Mouse (Mus musculus) MEL (cell line): ENCODE measurements around the gene Hist1h2ac. TPM values are rescaled to one million over a fixed set of nuclear protein-coding genes. Genes with fewer than 3 reads are reported as not detected.
"Not testable (repeated sequence)": the region's sequence is repeated elsewhere in the genome, so short reads cannot be mapped to it uniquely, and the experiment has no call there.

Experiments used
- DNase-seq: peaks from one replicate; pipeline ENCODE4 v3.0.0; 2011; ENCODE audit warnings: low read depth, low spot score
- H3K27ac ChIP-seq: 2 replicates; pipeline ENCODE4 v1.5.1; 2012; ENCODE audit warnings: low read depth, mild to moderate bottlenecking, control low read depth, low read length, moderate library complexity; ENCODE audit not compliant: control insufficient read depth
- H3K27me3 ChIP-seq, 2 experiments: fragments of 150-350 bp in 1 of 2; sonication (generic) in 1 of 2; 2 replicates each; pipeline ENCODE4 v1.6.1; 2012; ENCODE audit warnings: low read length in 2 of 2, mild to moderate bottlenecking in 2 of 2, improper control_type of control experiment in 1 of 2, moderate library complexity in 1 of 2; ENCODE audit not compliant: insufficient read depth in 2 of 2, control insufficient read depth in 1 of 2
- H3K36me3 ChIP-seq, 2 experiments: 2 replicates each; pipeline ENCODE4 v1.6.1; 2012 to 2014; ENCODE audit warnings: low read length in 2 of 2, improper control_type of control experiment in 1 of 2, inconsistent platforms in 1 of 2, mild to moderate bottlenecking in 1 of 2; ENCODE audit not compliant: insufficient read depth in 2 of 2, control insufficient read depth in 1 of 2
- H3K4me1 ChIP-seq, 2 experiments: fragments of 150-350 bp in 1 of 2; sonication (generic) in 1 of 2; 2 replicates each; pipeline ENCODE4 v1.6.1; 2012; ENCODE audit warnings: low read length in 2 of 2, improper control_type of control experiment in 1 of 2, mild to moderate bottlenecking in 1 of 2; ENCODE audit not compliant: insufficient read depth in 2 of 2, control insufficient read depth in 1 of 2
- H3K4me3 ChIP-seq, 2 experiments: fragments of 150-350 bp in 1 of 2; sonication (generic) in 1 of 2; 2 replicates each; pipeline ENCODE4 v1.5.1; 2012; ENCODE audit warnings: low read depth in 2 of 2, low read length in 2 of 2, mild to moderate bottlenecking in 2 of 2, moderate library complexity in 2 of 2, control low read depth in 1 of 2, improper control_type of control experiment in 1 of 2; ENCODE audit not compliant: control insufficient read depth in 1 of 2, insufficient read depth in 1 of 2
- H3K79me2 ChIP-seq: 2 replicates; pipeline ENCODE4 v1.6.1; 2012; ENCODE audit warnings: mild to moderate bottlenecking, low read length, moderate library complexity; ENCODE audit not compliant: control insufficient read depth, poor library complexity, insufficient read depth
- H3K9ac ChIP-seq: 2 replicates; pipeline ENCODE4 v1.6.1; 2012; ENCODE audit warnings: low read depth, mild to moderate bottlenecking, control low read depth, low read length, moderate library complexity; ENCODE audit not compliant: control insufficient read depth, poor library complexity, severe bottlenecking
- H3K9me3 ChIP-seq: fragments of 150-350 bp; sonication (generic); replicated peaks from 2 replicates; pipeline ENCODE4 v1.6.1; 2012; ENCODE audit warnings: mild to moderate bottlenecking, low read length, improper control_type of control experiment, moderate library complexity; ENCODE audit not compliant: insufficient read depth
- JUND ChIP-seq: IDR thresholded peaks from 2 replicates; pipeline ENCODE4 v1.6.1; 2011; ENCODE audit warnings: low read depth, mild to moderate bottlenecking, improper control_type of control experiment, low read length
- MXI1 ChIP-seq: IDR thresholded peaks from 2 replicates; pipeline ENCODE4 v1.6.1; 2011; ENCODE audit warnings: mild to moderate bottlenecking, low read depth, low read length, improper control_type of control experiment
- POLR2A ChIP-seq, 2 experiments: IDR thresholded peaks; 2 replicates each; pipeline ENCODE4 v1.6.1; 2011 to 2012; ENCODE audit warnings: low read length in 2 of 2, mild to moderate bottlenecking in 2 of 2, control low read depth in 1 of 2, improper control_type of control experiment in 1 of 2, low read depth in 1 of 2, moderate library complexity in 1 of 2; ENCODE audit not compliant: control insufficient read depth in 1 of 2, insufficient read depth in 1 of 2, poor library complexity in 1 of 2
- POLR2AphosphoS5 ChIP-seq: IDR thresholded peaks from 2 replicates; pipeline ENCODE4 v1.6.1; 2012; ENCODE audit warnings: low read depth, borderline replicate concordance, mild to moderate bottlenecking, inconsistent platforms, low read length, moderate library complexity, mixed read lengths
- RAD21 ChIP-seq: IDR thresholded peaks from 2 replicates; pipeline ENCODE4 v1.6.1; 2011; ENCODE audit warnings: mild to moderate bottlenecking, low read depth, low read length, improper control_type of control experiment
- RCOR1 ChIP-seq: IDR thresholded peaks from 2 replicates; pipeline ENCODE4 v1.6.1; 2012; ENCODE audit warnings: low read depth, mild to moderate bottlenecking, inconsistent platforms, low read length, improper control_type of control experiment
- TBP ChIP-seq: IDR thresholded peaks from 2 replicates; pipeline ENCODE4 v1.8.0; 2011; ENCODE audit warnings: low read depth, low read length, improper control_type of control experiment
- UBTF ChIP-seq: IDR thresholded peaks from 2 replicates; pipeline ENCODE4 v1.6.1; 2012; ENCODE audit warnings: low read depth, mild to moderate bottlenecking, inconsistent platforms, low read length, improper control_type of control experiment, moderate library complexity, borderline replicate concordance; ENCODE audit not compliant: insufficient read depth
- ZC3H11A ChIP-seq: IDR thresholded peaks from 2 replicates; pipeline ENCODE4 v1.6.1; 2012; ENCODE audit warnings: low read depth, mild to moderate bottlenecking, inconsistent platforms, low read length, improper control_type of control experiment
- polyA plus RNA-seq, 2 experiments: library from polyadenylated mRNA; stranded (reverse) in 1 of 2; unstranded in 1 of 2; fragments of >175 nt in 1 of 2; fragments of >200 nt in 1 of 2; gene quantifications; 2 replicates each; pipeline versions ENCODE4 v1.2.1 to v1.2.4; 2012; ENCODE audit warnings: low replicate concordance in 2 of 2, low read depth in 1 of 2; ENCODE audit not compliant: insufficient read length in 2 of 2, insufficient read depth in 1 of 2, missing spikeins in 1 of 2
- total RNA-seq: library from RNA; depleted of rRNA; stranded (reverse); fragments of 300-350 nt; gene quantifications from 2 replicates; pipeline ENCODE4 v1.2.3, GENCODE M21; 2012

Hist1h2ac gene
- total and polyA plus RNA-seq, 3 experiments: 0.15 to 123 TPM; not detected in 1

- peak overlapping the region; percentile 71 for H3K9ac ChIP-seq
- H3K4me3 ChIP-seq: peak overlapping the region; percentile 25 to 48
- peaks cover 0 to 23% of the 10 kb centered on the region in 2 experiments; a peak in 2 of 4 replicates for H3K4me1 ChIP-seq
- no peaks in the 10 kb centered on the region; the same call in 1 of the 2 replicates for H3K79me2 ChIP-seq
- H3K27ac ChIP-seq: peak overlapping the region; percentile 92
- no peak for TF ChIP-seq RCOR1
- TF ChIP-seq RAD21: no peak
- no peak for TF ChIP-seq JUND
- TF ChIP-seq MXI1: no peak
- no peak for TF ChIP-seq ZC3H11A
- TF ChIP-seq UBTF: no peak
- H3K27me3 ChIP-seq: no peaks in the 10 kb centered on the region
- DNase-seq: peak; percentile 89
- peaks cover 0 to 26% of the 10 kb centered on the region in 2 experiments; a peak in 2 of 4 replicates for H3K36me3 ChIP-seq
- no peaks in the 10 kb centered on the region for H3K9me3 ChIP-seq
Observed at GRCm38 (mm10) chr13:23685121-23685861, 1.5 kb upstream of the Hist1h2ac start.

DNA sequence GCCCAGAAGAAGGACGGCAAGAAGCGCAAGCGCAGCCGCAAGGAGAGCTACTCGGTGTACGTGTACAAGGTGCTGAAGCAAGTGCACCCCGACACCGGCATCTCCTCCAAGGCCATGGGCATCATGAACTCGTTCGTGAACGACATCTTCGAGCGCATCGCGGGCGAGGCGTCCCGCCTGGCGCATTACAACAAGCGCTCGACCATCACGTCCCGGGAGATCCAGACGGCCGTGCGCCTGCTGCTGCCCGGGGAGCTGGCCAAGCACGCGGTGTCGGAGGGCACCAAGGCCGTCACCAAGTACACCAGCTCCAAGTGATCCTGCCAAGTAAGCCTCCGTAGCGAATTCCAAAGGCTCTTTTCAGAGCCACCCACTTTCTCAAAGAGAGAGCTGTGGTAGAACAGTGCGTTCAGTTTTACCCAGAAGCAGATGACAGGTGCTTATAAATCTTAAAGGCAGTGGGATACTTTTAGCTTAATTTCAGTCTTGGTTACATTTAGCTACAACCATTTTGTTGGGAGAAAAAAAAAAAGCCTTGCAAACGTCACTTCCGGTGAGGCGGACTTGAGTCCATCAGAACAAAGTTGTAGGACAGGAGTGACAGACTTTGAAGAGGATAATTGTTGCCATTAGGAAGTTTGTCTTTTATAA, 672 bp upstream of the Hist1h2ac start:
- H3K27ac ChIP-seq: peak overlapping the region; percentile 92
- peak overlapping the region; percentile 9 to 25; a peak in 3 of 4 replicates for H3K4me3 ChIP-seq
- H3K9me3 ChIP-seq, H3K27me3 ChIP-seq, H3K79me2 ChIP-seq: not testable (repeated sequence)
- DNase-seq: peak; percentile 95
- peaks cover 0 to 27% of the 10 kb centered on the region in 2 experiments; a peak in 2 of 4 replicates for H3K36me3 ChIP-seq
- peaks cover 0 to 19% of the 10 kb centered on the region in 2 experiments; a peak in 2 of 4 replicates for H3K4me1 ChIP-seq
- peak; percentile 89 to 95 for TF ChIP-seq POLR2A (IDR thresholded peaks at IDR 0.05; ENCODE audit: control insufficient read depth in 1 of 2, insufficient read depth in 1 of 2, low read depth in 1 of 2, low read length in 2 of 2, poor library complexity in 1 of 2)
- TF ChIP-seq POLR2AphosphoS5: peak; percentile 96; the same call in 1 of the 2 replicates
- peak; percentile 96; the same call in 1 of the 2 replicates for TF ChIP-seq UBTF
- TF ChIP-seq TBP: peak; percentile 69
- peak overlapping the region; percentile 71 for H3K9ac ChIP-seq

DNA sequence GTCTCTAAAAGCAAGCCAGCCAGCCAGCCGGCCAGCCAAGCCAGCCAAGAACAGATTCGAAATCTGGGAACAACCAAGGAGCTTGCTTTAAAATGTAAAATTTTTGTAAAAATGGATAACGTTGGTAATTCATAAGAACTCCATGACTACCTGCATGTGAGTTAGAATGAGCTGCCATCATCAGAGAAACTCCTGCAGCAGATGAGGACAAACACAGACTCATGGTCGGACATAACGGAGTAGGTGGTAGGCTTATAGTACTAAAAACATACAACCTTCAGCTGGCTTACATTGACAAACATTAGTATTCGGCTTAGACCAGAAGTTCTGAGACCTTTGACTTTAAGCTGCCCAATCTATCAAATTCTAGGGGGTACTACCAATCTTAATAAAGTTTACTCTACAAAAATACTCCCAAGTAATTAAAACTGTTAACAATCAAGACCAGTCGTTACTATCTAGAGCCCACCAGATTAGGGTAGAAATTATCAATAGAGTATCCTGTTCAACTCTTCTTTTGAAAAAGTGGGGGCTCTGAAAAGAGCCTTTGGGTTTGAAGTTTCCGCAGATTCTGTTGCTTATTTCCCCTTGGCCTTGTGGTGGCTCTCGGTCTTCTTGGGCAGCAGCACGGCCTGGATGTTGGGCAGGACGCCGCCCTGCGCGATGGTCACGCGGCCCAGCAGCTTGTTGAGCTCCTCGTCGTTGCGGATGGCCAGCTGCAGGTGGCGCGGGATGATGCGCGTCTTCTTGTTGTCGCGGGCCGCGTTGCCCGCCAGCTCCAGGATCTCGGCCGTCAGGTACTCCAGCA, 597 bp downstream of the Hist1h2ac start:
- Histone ChIP-seq H3K4me1 (peaks cover 0 to 14% of the 10 kb centered on the region in 2 experiments; a peak in 2 of 4 replicates), H3K36me3 (peaks cover 0 to 19% of the 10 kb centered on the region in 2 experiments; a peak in 2 of 4 replicates), H3K9ac (peak overlapping the region; percentile 75), H3K4me3 (peak overlapping the region; percentile 6 to 50), H3K27ac (peak overlapping the region; percentile 86)
- peak; percentile 86 for DNase-seq
- not testable (repeated sequence) for H3K27me3 ChIP-seq, H3K79me2 ChIP-seq, H3K9me3 ChIP-seq
- TF ChIP-seq UBTF: 0 out of 2 replicates have a peak, but pooled peaks have one; percentile 85
- TF ChIP-seq POLR2AphosphoS5: peak; percentile 98; the same call in 1 of the 2 replicates
- peak; percentile 77 to 80; a peak in 3 of 4 replicates for TF ChIP-seq POLR2A (IDR thresholded peaks at IDR 0.05; ENCODE audit: control insufficient read depth in 1 of 2, insufficient read depth in 1 of 2, low read depth in 1 of 2, low read length in 2 of 2, poor library complexity in 1 of 2)
